Mouse (Mus musculus): Measurements from ENCODE around the gene Mgrn1. TPM values are rescaled to one million over a fixed set of nuclear protein-coding genes. Genes with fewer than 3 reads are reported as not detected.

The Mgrn1 gene
- polyA plus RNA-seq, 1 experiment, result 50.6 TPM

DNA sequence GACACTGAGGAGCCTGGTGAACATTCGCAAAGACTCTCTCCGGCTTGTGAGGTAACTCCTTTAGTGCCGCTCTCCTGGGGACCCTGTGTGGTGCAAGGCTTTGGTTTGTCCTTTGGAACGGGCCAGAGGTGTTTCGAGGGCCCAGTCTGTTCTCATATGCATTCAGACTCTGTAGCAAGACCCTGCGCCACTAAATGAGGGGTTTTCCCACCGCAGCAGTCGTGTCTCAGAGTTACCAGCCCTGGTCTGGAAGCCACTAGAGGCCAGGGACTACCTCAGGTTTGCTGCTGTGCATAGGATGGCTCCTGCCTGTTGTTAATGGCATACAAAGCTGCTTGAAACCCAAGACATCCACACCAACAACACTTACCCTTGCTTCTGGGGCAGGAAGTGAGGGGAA, 24.7 kb downstream of the Mgrn1 start:
- no peak overlapping the region for H3K27ac ChIP-seq (replicated peaks; ENCODE audit: low read depth, low read length)

DNA sequence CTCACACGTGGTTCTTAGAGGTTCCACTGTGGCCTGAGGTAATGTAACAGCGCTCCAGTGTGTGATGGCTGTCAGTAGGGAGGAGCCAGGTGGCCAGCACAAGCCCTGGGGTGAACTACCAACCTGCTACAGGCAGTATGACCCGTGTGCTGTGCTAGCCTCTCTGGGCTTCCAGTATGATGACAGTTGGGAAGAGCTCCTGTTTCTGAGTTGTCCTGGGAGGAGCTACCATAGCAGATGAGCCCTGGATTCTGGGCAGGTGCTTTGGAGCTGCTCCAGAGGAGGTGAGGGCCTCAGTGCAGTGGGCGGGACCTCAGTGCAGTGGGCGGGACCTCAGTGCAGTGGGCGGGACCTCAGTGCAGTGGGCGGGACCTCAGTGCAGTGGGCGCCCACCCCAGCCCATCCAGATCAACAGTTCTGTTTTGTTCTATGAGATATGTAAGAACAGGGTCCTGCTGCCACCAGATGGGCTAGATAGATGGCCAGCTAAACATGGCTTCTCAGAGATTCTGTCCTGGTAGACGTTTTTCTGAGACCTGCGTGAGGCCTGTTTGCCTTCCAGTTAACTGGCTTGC, 26.1 kb downstream of the Mgrn1 start:
- Histone ChIP-seq H3K27ac (replicated peaks; ENCODE audit: low read depth, low read length) (peak overlapping the region; percentile 85), H3K4me1 (ENCODE audit: control insufficient read depth, insufficient read depth, insufficient read length, low read length) (peaks cover 8% of the 10 kb centered on the region), H3K4me3 (ENCODE audit: insufficient read depth, low read depth, low read length) (no peak overlapping the region)

More for the DNA sequence above, 24.7 kb downstream of the Mgrn1 start:
- H3K4me3 ChIP-seq (ENCODE audit: insufficient read depth, low read depth, low read length), result no peak overlapping the region
- peaks cover 18% of the 10 kb centered on the region for H3K4me1 ChIP-seq (ENCODE audit: control insufficient read depth, insufficient read depth, insufficient read length, low read length)

DNA sequence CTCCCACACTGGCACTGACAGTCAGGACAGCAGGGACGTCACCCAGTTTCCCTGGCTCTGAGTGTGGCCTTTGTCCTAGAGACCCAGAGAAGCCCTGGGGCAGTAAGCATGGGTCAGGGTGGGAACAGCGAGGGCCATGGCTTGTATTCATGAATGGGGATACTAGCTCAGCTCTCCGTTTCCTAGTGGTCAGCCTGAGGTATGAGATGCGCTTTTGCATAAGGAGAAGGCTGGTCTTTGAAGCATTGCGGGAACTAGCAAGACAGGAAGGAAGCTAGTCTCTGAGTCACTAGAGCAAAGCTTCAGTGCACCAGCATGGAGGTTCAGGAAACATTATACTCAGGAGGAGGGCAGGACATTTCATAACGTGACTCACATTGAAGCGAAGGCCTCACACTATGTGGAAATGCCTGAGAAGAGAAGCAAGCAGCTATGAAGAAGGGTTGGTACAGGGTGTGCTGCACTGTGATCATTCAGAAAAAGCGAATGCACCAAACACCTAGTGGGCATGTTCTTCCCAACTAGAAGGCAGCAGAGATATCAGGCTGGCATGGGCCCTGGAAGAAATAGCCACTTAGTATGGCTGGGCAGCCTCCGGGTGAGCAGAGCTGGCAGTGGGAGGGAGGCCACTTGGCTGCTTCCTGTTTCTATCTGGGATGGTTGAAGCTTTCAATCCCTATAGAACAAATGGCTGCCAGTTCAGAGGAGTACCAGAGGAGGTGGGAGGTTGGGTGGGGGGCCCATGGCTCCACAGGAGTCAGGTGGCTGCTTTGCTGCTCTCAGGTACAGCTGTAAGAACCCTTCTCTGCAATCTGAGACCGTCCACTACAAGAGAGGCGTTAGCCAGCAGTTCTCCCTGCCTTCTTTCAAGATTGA, 27.1 kb downstream of the Mgrn1 start:
- Histone ChIP-seq H3K27ac (replicated peaks; ENCODE audit: low read depth, low read length) (peak overlapping the region; percentile 85), H3K4me1 (ENCODE audit: control insufficient read depth, insufficient read depth, insufficient read length, low read length) (peaks cover 8% of the 10 kb centered on the region), H3K4me3 (ENCODE audit: insufficient read depth, low read depth, low read length) (no peak overlapping the region)

DNA sequence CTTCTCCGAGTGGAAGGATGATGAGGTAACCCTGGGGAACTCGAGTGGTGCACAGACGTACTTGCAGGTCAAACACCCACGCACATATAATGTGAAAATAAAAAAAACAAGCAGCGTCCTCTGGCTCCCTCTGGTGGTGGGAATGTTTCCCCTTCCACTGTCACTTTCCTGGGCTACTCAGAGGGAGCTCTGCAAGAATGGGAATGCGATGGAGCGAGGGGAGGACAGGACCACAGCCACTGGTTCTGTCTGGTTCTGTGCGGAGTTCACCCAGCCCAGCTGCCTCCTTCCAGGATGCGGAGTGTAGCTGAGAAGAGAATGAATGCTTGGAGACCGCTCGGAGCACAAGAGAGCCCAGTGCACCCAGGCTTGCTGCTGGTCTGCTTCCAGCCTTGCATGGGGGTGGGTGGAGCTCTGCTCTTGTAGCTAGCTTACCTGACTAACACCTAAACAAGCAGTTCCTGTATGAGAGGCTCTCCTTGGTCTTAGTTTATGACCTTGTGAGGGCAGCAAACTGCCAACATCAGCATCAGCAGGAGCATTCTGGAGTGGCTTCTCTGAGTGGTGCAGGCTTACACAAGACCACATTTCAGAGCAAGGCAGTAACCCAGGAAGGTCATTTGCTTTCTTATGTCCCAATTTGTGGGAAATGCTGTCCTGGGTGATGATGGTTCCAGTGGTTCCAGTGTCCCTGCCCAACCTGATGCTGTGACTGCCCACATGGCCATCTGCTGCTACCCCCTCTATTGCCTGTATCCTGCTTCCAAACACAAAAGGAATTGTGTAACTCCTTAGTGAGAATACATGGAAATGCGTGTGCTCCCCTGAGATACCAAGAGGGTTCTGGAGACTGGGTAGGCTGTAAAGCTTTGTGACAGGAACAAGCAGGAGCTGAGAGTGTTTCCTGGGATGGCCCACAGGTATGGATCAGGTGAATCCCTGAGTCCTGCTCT, 28.0 kb downstream of the Mgrn1 start:
- Histone ChIP-seq H3K4me3 (ENCODE audit: insufficient read depth, low read depth, low read length) (no peak overlapping the region), H3K4me1 (ENCODE audit: control insufficient read depth, insufficient read depth, insufficient read length, low read length) (peaks cover 8% of the 10 kb centered on the region), H3K27ac (replicated peaks; ENCODE audit: low read depth, low read length) (peak overlapping the region; percentile 85)

DNA sequence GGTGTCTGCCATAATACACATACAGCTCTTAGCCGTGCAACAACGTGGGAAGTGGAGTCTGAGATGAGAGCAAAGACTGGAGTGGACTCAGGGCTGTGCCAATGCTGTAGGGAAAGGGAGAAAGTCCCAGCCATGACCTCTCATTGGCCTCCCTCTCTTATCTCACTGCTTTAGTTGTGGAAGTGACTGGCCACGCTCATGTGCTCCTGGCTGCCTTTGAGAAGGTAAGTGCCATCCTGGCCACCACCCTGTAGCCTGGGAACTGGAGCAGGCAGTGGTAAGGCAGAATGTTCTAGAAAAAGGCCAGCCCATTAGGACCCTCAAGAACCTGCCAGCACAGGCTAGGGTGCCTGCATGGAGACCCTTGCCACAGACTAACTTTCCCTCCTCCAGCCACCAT, 29.9 kb downstream of the Mgrn1 start:
- no peak overlapping the region for H3K27ac ChIP-seq (replicated peaks; ENCODE audit: low read depth, low read length)
- H3K4me1 ChIP-seq (ENCODE audit: control insufficient read depth, insufficient read depth, insufficient read length, low read length), result peaks cover 12% of the 10 kb centered on the region
- no peak overlapping the region for H3K4me3 ChIP-seq (ENCODE audit: insufficient read depth, low read depth, low read length)

DNA sequence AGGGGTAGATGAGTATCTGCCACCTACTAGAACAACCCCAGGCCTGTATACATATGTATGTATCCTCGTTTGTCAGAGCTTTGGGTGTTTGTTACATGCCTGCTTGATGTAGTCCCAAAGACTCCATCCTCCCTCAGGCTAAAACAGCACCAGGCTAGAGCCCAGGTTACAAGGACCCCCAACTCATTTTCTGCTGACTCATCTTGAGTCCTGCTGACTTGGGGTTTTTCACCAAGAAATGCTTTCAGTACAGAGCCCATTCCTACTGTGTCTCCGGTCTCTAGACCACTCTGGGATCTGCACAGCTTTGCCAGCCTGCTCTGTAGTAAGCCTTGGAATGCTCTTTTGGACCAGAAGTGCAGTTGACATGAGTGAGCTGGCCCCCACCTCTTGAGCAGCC, 30.6 kb downstream of the Mgrn1 start:
- H3K27ac ChIP-seq (replicated peaks; ENCODE audit: low read depth, low read length), result no peak overlapping the region
- peaks cover 12% of the 10 kb centered on the region for H3K4me1 ChIP-seq (ENCODE audit: control insufficient read depth, insufficient read depth, insufficient read length, low read length)
- no peak overlapping the region for H3K4me3 ChIP-seq (ENCODE audit: insufficient read depth, low read depth, low read length)

DNA sequence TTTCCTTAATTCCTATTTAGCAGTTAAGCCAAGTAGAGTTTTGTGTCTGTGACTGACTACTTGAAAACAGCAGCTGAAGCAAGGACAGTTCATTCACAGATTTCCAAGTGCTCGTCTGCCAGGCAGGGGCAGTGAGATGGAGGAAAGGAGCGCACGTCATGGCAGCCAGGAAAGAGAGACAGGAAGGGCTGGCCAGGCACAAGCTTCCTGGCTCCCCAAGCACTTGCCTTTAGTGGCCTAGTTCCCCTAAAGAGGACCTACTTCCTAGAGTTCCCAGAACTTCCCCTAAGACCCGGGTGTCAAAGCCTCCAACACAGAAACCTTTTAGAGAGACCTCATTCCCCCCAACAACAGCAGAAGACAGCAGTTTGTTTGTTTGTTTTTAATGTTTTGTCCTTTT, 34.5 kb downstream of the Mgrn1 start:
- H3K4me3 ChIP-seq (ENCODE audit: insufficient read depth, low read depth, low read length), result no peak overlapping the region
- peaks cover 4% of the 10 kb centered on the region; the same call in 1 of the 2 replicates for H3K4me1 ChIP-seq (ENCODE audit: control insufficient read depth, insufficient read depth, insufficient read length, low read length)
- H3K27ac ChIP-seq (replicated peaks; ENCODE audit: low read depth, low read length), result peak overlapping the region; percentile 62

DNA sequence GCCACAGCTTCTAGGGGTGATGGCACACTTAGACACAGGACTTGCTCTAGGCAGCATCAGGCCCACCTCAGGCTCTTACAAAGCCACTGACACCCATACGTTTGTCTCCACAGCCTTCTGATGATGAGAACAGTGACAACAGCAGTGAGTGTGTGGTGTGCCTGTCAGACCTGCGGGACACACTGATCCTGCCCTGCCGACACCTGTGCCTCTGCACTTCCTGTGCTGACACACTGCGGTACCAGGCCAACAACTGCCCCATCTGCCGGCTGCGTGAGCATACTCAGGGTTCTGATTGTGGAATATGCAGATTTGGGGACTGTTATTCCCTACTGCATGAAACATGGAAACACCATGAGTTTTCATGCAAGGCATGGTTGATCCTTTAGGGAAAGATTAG, 36.4 kb downstream of the Mgrn1 start:
- H3K4me3 ChIP-seq (ENCODE audit: insufficient read depth, low read depth, low read length), result no peak overlapping the region
- no peak overlapping the region for H3K27ac ChIP-seq (replicated peaks; ENCODE audit: low read depth, low read length)
- peaks cover 4% of the 10 kb centered on the region; the same call in 1 of the 2 replicates for H3K4me1 ChIP-seq (ENCODE audit: control insufficient read depth, insufficient read depth, insufficient read length, low read length)

DNA sequence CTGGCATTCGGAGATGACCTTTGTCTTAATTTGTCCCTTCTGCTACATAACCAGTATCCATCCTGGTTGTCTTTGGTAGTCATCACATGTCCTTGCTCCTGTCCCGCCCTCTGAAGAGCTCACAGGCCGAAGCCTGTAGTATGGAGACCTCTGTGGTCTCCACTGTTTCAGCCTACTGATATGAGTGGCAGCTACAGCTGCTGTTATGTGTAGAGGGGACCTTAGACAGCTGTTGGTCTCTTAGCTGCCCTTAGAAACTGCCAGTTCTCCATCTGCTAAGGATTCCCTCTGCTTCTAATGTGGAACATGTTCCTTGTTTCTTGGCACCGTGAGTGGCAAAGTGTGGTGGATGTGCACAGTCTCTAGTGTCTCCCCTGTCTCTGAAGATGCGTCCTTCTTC, 37.9 kb downstream of the Mgrn1 start:
- Histone ChIP-seq H3K4me1 (ENCODE audit: control insufficient read depth, insufficient read depth, insufficient read length, low read length) (peaks cover 4% of the 10 kb centered on the region; the same call in 1 of the 2 replicates), H3K4me3 (ENCODE audit: insufficient read depth, low read depth, low read length) (no peak overlapping the region), H3K27ac (replicated peaks; ENCODE audit: low read depth, low read length) (no peak overlapping the region)

DNA sequence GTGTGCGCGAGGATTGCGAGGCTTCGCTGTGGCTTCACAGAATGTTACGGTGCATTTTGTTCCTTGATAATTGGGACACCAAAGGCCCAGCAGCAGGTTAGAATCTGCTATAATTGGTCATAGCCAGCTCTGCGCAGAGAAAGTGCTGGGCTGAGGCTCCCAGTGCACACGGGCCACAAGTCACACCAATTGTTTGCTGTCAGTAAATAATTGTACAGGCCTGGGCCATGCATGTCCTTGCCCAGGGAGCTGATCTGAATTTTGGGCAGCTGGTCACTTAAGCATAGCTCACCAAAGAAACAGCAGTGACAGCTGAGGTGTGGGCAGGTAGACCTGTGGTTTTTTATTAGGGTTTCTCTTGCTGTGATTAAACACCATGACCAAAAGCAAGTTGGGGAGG, 41.9 kb downstream of the Mgrn1 start:
- no peak overlapping the region for H3K4me3 ChIP-seq (ENCODE audit: insufficient read depth, low read depth, low read length)
- peaks cover 6% of the 10 kb centered on the region; the same call in 1 of the 2 replicates for H3K4me1 ChIP-seq (ENCODE audit: control insufficient read depth, insufficient read depth, insufficient read length, low read length)
- H3K27ac ChIP-seq (replicated peaks; ENCODE audit: low read depth, low read length), result no peak overlapping the region

DNA sequence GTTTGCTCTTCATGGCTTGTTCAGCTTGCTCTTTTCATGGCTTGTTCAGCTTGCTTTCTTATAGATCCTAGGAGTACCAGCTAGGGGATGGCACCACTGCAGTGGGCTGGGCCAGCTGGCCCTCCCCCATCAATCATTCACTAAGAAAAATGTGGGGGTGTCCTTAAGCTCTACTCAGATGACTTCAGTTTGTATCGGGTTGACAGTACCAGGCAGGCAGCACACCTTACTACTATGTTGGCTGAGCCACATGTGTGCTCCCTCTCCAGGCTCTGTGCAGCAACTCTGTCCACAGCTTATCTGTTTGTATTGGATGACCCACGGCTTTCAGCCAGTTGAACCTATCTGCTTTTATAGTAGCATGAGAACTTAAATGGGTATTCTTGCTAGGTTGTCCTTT, 42.4 kb downstream of the Mgrn1 start:
- H3K27ac ChIP-seq (replicated peaks; ENCODE audit: low read depth, low read length), result no peak overlapping the region
- H3K4me1 ChIP-seq (ENCODE audit: control insufficient read depth, insufficient read depth, insufficient read length, low read length), result peaks cover 6% of the 10 kb centered on the region; the same call in 1 of the 2 replicates
- H3K4me3 ChIP-seq (ENCODE audit: insufficient read depth, low read depth, low read length), result no peak overlapping the region

DNA sequence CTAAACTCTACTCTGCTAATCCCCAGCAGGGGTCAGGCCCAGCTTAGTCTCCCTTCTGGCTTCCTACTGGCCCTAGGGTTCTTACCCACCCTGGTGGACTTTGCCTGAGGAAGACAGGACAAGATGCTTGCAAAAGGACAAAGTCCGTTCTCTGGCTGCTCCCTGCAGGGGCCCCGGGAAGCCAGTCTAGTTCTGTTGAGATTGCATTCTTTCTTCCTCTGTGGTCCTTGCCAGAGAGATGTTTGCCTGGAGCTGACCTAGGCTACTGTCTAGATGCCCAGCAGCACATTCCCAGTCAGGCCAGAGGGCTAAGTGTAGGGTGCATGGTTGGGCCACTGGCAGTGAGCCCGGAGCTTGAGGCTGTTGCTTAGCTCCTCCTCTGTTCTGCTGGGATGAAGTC, 46.4 kb downstream of the Mgrn1 start:
- H3K4me1 ChIP-seq (ENCODE audit: control insufficient read depth, insufficient read depth, insufficient read length, low read length), result peaks cover 12% of the 10 kb centered on the region
- H3K27ac ChIP-seq (replicated peaks; ENCODE audit: low read depth, low read length), result 0 out of 2 replicates have a peak overlapping the region, but pooled peaks have one; percentile 4
- H3K4me3 ChIP-seq (ENCODE audit: insufficient read depth, low read depth, low read length), result no peak overlapping the region

DNA sequence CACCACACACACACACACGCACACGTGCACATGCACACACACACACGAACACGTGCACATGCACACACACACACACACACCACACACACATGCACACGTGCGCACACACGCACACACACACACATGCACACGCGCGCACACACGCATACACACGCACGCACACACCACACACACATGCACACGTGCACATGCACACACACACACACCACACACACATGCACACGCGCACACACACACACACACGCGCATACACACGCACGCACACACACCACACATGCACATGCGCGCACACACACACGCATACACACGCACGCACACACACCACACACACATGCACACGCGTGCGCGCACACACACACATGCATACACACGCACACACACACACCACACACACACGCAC, 49.4 kb downstream of the Mgrn1 start:
- no peak overlapping the region for H3K4me3 ChIP-seq (ENCODE audit: insufficient read depth, low read depth, low read length)
- H3K27ac ChIP-seq (replicated peaks; ENCODE audit: low read depth, low read length), result peak overlapping the region; percentile 72
- H3K4me1 ChIP-seq (ENCODE audit: control insufficient read depth, insufficient read depth, insufficient read length, low read length), result peaks cover 23% of the 10 kb centered on the region

DNA sequence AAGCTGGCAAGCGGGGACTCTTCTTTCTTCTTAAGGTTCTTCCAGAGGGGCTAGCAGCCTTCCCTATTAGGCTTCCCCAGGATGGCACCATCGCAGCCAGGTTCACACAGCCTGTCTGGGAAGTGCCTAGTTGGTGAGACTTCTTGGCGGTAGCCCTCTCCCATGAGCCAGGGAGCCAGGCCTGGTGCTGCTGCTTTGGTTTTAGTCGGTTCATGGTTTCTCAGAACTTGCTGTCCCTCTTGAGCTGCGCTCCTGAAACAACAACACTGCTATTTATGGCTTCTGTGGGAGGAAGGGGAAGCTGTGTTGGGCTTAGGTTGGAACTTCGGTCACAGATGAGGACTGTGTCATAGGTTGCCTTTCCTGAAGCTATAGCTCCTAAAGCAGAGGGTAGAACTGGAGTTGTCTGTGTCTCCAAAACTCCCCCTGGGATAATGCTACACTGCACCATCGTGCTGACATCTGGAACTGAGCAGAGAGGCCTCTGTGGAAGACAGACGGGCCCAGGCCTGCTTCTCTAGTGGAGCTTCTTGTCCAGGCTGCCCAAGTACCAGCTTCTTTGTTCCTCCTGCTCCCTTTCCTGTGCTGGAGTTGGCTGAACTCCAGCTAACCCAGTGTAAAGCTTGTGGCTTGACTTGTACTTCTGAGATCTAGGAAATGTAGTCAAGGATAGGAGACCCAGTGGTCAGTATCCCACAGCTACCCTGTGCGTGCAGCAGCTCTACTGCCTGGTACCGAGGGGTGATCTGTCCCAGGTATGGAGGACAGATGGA, 50.1 kb downstream of the Mgrn1 start:
- Histone ChIP-seq H3K4me1 (ENCODE audit: control insufficient read depth, insufficient read depth, insufficient read length, low read length) (peaks cover 23% of the 10 kb centered on the region), H3K27ac (replicated peaks; ENCODE audit: low read depth, low read length) (peak overlapping the region; percentile 72), H3K4me3 (ENCODE audit: insufficient read depth, low read depth, low read length) (no peak overlapping the region)

All from brown adipose tissue, adult 24 weeks (tissue).